ENCODE assay signal across 31 mouse cellular contexts in genomic region chr17:43230821-43231220, GRCm38 (mm10). TPM values are rescaled to one million over a fixed set of nuclear protein-coding genes. Genes with fewer than 3 reads are reported as not detected.
"Had no signal": no experiment of that assay in that cellular context is flagged by ENCODE, and none has a peak within 500 bp of the region (broad histone marks: within the 10 kb centered on the region; RNA-seq: fewer than 3 reads in every experiment).

No protein-coding gene starts in this region.

- H3K36me3 ChIP-seq: heart, embryonic 10.5 days; heart, embryonic 12.5 days; hindbrain, embryonic 13.5 days; hindbrain, embryonic 15.5 days; limb, embryonic 13.5 days; limb, embryonic 15.5 days had no signal

- H3K27ac ChIP-seq: heart, embryonic 10.5 days; hindbrain, embryonic 13.5 days; hindbrain, embryonic 15.5 days; hindbrain, postnatal 0 days; layer of hippocampus, adult 2 months; left cerebral cortex, adult 2 months; limb, embryonic 13.5 days; limb, embryonic 15.5 days had no signal

- DNase-seq: forebrain, postnatal 0 days; gastrocnemius, postnatal 14 days; gastrocnemius, postnatal 36 days; heart, adult 18-20 months; heart, postnatal 10 days; kidney, adult 18-20 months; kidney, adult 8-10 months; kidney, postnatal 10 days; kidney, postnatal 25 days; kidney, postnatal 4 days had no signal

- H3K27me3 ChIP-seq: heart, embryonic 12.5 days; hindbrain, embryonic 13.5 days; hindbrain, embryonic 15.5 days; limb, embryonic 15.5 days had no signal

- H3K4me3 ChIP-seq: heart, embryonic 10.5 days; heart, embryonic 12.5 days; hindbrain, embryonic 13.5 days; hindbrain, embryonic 15.5 days; layer of hippocampus, adult 2 months; left cerebral cortex, adult 2 months; limb, embryonic 13.5 days; limb, embryonic 15.5 days had no signal

RNA-seq across cellular contexts. Expression of gene Adgrf1, which starts 39.3 kb away (rescaled TPM):
- total RNA-seq: forebrain, postnatal 0 days; gastrocnemius, adult 18-20 months; gastrocnemius, adult 8-10 months; gastrocnemius, postnatal 36 days; heart, adult 18-20 months; heart, adult 8-10 months; heart, postnatal 10 days; heart, postnatal 25 days; hematopoietic stem cell, adult 5-6 weeks; hindbrain, postnatal 0 days; layer of hippocampus, adult 2 months; layer of hippocampus, postnatal 25 days; left cerebral cortex, adult 2 months; left cerebral cortex, postnatal 14 days; left cerebral cortex, postnatal 36 days had no signal
- polyA plus RNA-seq: forebrain, postnatal 0 days; heart, embryonic 12.5 days; heart, embryonic 14.5 days; heart, embryonic 16.5 days; hindbrain, embryonic 11.5 days; hindbrain, embryonic 13.5 days; hindbrain, embryonic 15.5 days; hindbrain, postnatal 0 days; limb, embryonic 11.5 days; limb, embryonic 15.5 days had no signal
